Mouse (Mus musculus) regulatory T cell (primary cell): ENCODE results near the gene Ifna11.

Source experiments
- in situ Hi-C: fragments of 300-600 bp; cut with MboI, MseI; formaldehyde crosslinking; loops from one replicate; pipeline ENCODE4 v1.15.1; 2025; ENCODE audit warnings: high pct_unique_total_duplicates

Ifna11 gene

GRCm38 (mm10) chr4:88840058-88840457 is 20.3 kb downstream of the Ifna11 start:
- in situ Hi-C loops: no loop called here

DNA sequence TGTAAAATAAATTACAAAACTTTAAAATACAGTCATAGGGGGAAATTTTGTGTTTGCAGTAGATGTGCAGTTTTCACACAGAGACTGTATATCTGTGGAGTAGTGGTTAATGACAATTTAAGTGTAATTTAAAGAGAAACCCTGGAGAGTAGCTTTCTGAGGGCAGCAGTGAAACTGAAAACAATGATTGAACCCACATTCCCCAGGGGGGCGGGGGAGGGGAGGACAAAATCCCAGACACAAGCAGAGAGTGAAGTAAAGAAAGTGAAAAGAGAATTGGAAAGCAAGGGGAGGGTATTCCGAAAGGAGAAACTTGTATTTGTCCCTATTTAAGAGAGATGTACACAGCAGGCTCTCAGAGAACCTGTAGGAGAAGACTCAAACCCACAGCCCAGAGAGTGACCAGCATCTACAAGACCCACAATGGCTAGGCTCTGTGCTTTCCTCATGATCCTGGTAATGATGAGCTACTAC is 21.7 kb downstream of the Ifna11 start, which contains the start of gene Ifna4:
Gene Ifna4 (plus strand): TSS at position 424 of the 474 bp plus-strand sequence.
- in situ Hi-C loops: no loop called here

- in situ Hi-C loops: no loop called here
Observed at GRCm38 (mm10) chr4:88845334-88845733, 25.6 kb downstream of the Ifna11 start.

GRCm38 (mm10) chr4:88849698-88850097 is 29.9 kb downstream of the Ifna11 start, which contains the start of gene Ifna1:
TSS of gene Ifna1 (plus strand) at chr4:88850087.
- in situ Hi-C loops: loop anchor here (25.0 kb wide), 1 partner anchor 463 kb away; the partner anchor contains the start of gene Cdkn2b

- in situ Hi-C loops: loop anchor here (25.0 kb wide), 1 partner anchor 461 kb away; the partner anchor contains the start of gene Cdkn2b
Observed at GRCm38 (mm10) chr4:88851026-88851763, 31.4 kb downstream of the Ifna11 start.

GRCm38 (mm10) chr4:88859214-88859613 is 39.5 kb downstream of the Ifna11 start:
- in situ Hi-C loops: loop anchor here (25.0 kb wide), 1 partner anchor 453 kb away; the partner anchor contains the start of gene Cdkn2b

DNA sequence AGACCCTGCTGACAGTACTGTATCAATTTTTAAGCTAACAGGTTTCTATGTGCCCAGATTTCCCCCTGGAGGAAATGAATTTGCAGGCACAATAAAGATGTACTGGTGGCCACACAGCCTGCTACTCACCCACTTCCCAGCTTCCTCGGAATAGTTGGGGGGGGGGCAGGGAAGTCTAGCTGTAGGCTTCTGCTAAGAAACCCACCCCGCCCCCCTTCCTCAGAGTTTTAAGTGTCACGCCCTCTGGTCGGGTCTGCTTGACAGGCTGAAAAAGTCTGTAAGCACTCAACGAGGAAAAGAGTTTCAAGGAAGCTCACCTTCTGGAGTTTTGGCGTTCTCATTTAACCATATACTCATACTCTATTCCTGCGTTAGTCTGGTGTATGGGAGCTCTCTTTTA is 43.5 kb downstream of the Ifna11 start:
- in situ Hi-C loops: loop anchor here (25.0 kb wide), 1 partner anchor 449 kb away; the partner anchor contains the start of gene Cdkn2b

DNA sequence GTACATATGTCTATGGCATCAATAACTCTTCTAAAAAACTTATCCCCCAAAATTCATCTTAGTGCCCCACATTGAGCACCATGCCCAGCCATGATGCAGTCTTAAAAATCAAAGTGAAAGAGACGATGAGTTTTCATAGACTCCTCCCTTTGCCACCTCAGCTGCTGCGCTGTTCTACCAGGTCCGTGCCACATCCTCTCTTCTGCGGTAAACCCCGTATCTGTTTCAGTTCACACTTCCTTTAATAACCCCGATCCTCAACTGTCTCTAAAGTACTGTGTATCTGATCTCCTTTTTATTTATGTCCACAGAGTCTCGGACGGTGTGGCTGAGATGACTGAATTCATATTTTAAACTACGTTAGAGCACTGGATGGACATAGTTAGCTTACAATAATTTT is 44.8 kb downstream of the Ifna11 start:
- in situ Hi-C loops: loop anchor here (25.0 kb wide), 1 partner anchor 448 kb away; the partner anchor contains the start of gene Cdkn2b

DNA sequence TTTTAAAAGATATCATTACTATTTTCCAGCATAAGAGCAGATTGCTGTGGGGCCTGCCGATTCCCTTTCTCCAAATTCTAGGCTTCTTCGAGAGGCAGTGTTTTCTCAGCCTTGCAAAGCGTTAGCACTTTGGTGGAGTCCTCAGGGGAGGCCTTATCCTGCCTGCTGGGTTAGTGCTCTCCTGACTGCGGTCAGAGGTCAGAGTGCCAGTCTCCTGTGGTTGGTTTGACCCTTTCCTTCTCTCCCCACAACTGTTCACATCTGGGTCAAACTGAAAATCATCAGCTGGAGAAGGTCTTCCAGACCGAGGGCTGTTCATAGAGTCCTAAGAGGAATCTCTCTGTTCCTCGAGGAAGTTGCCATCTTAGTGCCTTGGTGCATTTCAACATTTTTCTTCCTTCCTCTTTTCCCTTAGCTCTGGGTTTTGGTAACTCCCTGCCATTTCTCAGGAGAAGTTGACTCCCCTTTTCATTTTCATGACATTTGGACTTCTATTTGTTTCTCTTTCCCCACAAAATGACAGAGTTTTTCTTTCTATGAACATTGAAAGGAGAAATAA is 45.3 kb downstream of the Ifna11 start:
- in situ Hi-C loops: loop anchor here (25.0 kb wide), 1 partner anchor 447 kb away; the partner anchor contains the start of gene Cdkn2b

DNA sequence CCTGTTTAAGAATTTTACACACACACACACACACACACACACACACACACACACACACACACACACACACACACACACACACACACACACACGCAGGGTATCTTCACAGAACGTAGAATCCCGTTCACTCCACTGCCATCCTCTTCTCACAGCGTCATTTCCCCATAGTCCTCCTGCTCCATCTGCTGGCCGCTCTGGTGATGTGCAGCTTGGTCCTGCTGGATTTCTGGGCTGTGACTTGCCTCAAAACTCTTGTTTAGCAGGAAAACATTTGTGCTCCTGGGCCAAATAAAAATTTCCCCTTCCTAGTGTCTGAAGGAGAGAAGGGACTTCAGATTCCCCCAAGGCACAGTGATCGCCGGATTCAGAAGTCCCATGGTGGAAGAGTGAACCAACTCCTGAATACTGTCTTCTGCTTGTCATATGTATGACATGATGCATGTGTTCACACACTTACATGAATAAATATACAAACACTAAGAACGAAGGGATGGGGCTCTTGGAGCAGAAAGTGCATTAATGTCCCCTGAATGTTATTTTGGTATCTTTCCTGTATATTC is 47.7 kb downstream of the Ifna11 start:
- in situ Hi-C loops: loop anchor here (25.0 kb wide), 1 partner anchor 445 kb away; the partner anchor contains the start of gene Cdkn2b

DNA sequence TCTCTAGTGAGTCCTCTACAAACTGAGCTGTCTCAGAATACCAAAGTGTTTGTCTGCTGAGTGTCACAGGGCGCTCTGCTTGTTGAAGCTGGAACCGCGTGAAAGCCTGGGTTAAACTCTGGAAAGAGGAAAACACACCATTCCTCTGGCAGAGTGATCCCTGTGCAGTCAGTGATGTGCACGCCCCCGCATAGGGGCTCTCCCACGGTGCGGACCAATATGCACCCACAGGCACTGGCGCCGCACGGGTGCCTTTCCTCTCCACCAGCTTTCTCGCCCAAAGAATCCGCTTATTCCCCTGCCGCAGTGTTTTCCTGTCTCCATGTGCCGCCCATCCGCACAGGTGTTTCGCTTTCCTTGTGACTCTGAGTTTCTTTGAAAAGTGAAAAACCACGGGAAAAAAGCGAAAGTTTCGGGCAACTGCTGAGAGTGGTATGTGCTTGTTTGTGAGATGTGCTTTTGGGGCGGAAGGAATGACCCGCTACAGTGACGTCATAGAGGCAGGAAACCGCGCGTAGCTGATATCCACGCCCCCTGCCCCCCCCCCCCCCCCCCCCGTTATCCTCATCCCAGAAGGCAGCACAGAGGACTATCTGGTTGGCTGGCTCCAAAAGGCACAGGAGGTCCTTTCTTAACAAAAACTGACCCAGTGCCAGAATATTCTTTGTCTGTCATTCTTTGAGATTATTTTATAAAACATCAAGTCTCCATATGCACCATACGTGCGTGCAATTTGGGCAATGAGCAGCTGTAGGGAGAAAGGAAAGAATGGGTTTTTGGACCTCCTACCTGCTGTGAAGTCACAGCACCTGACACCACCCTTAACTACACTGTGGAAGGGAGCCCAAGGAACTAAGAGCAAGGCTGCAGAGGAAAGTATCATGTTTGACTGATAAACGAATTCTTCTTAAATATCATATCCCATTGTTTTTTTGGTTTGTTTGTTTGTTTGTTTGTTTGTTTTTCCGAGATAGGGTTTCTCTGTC is 48.5 kb downstream of the Ifna11 start:
- in situ Hi-C loops: loop anchor here (25.0 kb wide), 1 partner anchor 444 kb away; the partner anchor contains the start of gene Cdkn2b
